Mouse (Mus musculus) spleen, adult 10 weeks (tissue): ENCODE results near the gene Aim2. TPM values are rescaled to one million over a fixed set of nuclear protein-coding genes. Genes with fewer than 3 reads are reported as not detected.

Source experiments
- polyA plus RNA-seq: library from polyadenylated mRNA; stranded (reverse); fragments of 350-450 nt; fragmentation: Illumina TruSeq; extraction: RNeasy Lipid Tissue Mini Kit (QIAGEN cat#74804); gene quantifications from one replicate; pipeline ENCODE4 v1.2.3, GENCODE M21; 2015; ENCODE audit warnings: low replicate concordance; ENCODE audit not compliant: insufficient read depth

Aim2 gene
- polyA plus RNA-seq, result 144 TPM

GRCm38 (mm10) chr1:173350372-173350957, at the start of gene Aim2:
TSS of gene Aim2 (plus strand) at chr1:173350879.

GRCm38 (mm10) chr1:173333312-173334253, 17.1 kb upstream of the Aim2 start, which contains the start of gene Ackr1:
TSS of gene Ackr1 (minus strand) at chr1:173333750.

GRCm38 (mm10) chr1:173367356-173368046, 16.8 kb downstream of the Aim2 start, which contains the start of gene Cadm3:
TSS of gene Cadm3 (minus strand) at chr1:173367695.

GRCm38 (mm10) chr1:173490812-173491480, 140.3 kb downstream of the Aim2 start, which contains the start of gene Ifi206:
TSS of gene Ifi206 (minus strand) at chr1:173491041.

Other genes starting within 250 kb of the Aim2 start
- not detected for gene Olfr1408, start 213.5 kb upstream of the Aim2 start, polyA plus RNA-seq
- gene Olfr1406, start 160.2 kb upstream of the Aim2 start, polyA plus RNA-seq, result not detected
- gene Olfr218, start 153.1 kb upstream of the Aim2 start, polyA plus RNA-seq, result not detected
- not detected for gene Olfr1404, start 138.5 kb upstream of the Aim2 start, polyA plus RNA-seq
- 1.0 TPM for gene Fcer1a, start 123.7 kb upstream of the Aim2 start, polyA plus RNA-seq
- gene Olfr418, start 84.9 kb upstream of the Aim2 start, polyA plus RNA-seq, result not detected
- gene Mptx2, start 73.1 kb upstream of the Aim2 start, polyA plus RNA-seq, result not detected
- 4.5 TPM for gene Ackr1, start 17.1 kb upstream of the Aim2 start, polyA plus RNA-seq
- 9.4 TPM for gene Cadm3, start 16.8 kb downstream of the Aim2 start, polyA plus RNA-seq
- 75.9 TPM for gene Ifi206, start 140.2 kb downstream of the Aim2 start, polyA plus RNA-seq
- 38.5 TPM for gene Ifi214, start 185.1 kb downstream of the Aim2 start, polyA plus RNA-seq
- gene Ifi213, start 248.4 kb downstream of the Aim2 start, polyA plus RNA-seq, result 129 TPM